Comparison of ENCODE assay signal across 10 mouse cellular contexts in genomic region chr1:38936780-38937179, GRCm38 (mm10). TPM values are rescaled to one million over a fixed set of nuclear protein-coding genes. Genes with fewer than 3 reads are reported as not detected.
A peak's percentile ranks its signal among the peaks of the same experiment; 100 is the strongest.
DNase-seq lines count a peak whose midpoint lies in the region; ATAC-seq lines count a peak whose summit lies in the region.
"Had no signal": no experiment of that assay in that cellular context is flagged by ENCODE, and none has a peak within 500 bp of the region (broad histone marks: within the 10 kb centered on the region; RNA-seq: fewer than 3 reads in every experiment).

No protein-coding gene starts in this region.

- no peak overlapping the region for H3K4me3 ChIP-seq in intestine, embryonic 14.5 days (ENCODE audit: low read depth, low read length)
- H3K4me3 ChIP-seq in intestine, embryonic 15.5 days (replicated peaks): no peak overlapping the region
- H3K4me3 ChIP-seq: megakaryocyte, embryonic 14.5 days had no signal

- H3K27ac ChIP-seq in intestine, embryonic 14.5 days (ENCODE audit: low read depth): no peak overlapping the region
- H3K27ac ChIP-seq in intestine, embryonic 15.5 days: no peak overlapping the region

- H3K4me1 ChIP-seq in intestine, embryonic 14.5 days (replicated peaks; ENCODE audit: control insufficient read depth, insufficient read depth, low read length): no peaks in the 10 kb centered on the region
- no peaks in the 10 kb centered on the region for H3K4me1 ChIP-seq in intestine, embryonic 15.5 days (replicated peaks)
- H3K4me1 ChIP-seq: megakaryocyte, embryonic 14.5 days had no signal

- no peaks in the 10 kb centered on the region for H3K27me3 ChIP-seq in intestine, embryonic 14.5 days (replicated peaks; ENCODE audit: control insufficient read depth, insufficient read depth, low read length)
- no peaks in the 10 kb centered on the region for H3K27me3 ChIP-seq in intestine, embryonic 15.5 days (replicated peaks)
- H3K27me3 ChIP-seq: megakaryocyte, embryonic 14.5 days had no signal

- no peak overlapping the region for H3K9ac ChIP-seq in intestine, embryonic 14.5 days (ENCODE audit: low read length)
- H3K9ac ChIP-seq in intestine, embryonic 15.5 days: no peak overlapping the region

- 22% methylated on average over 6 of the region's 6 CpGs for WGBS in intestine, embryonic 14.5 days
- WGBS in intestine, embryonic 15.5 days: 26% methylated on average over 6 of the region's 6 CpGs

- no peaks in the 10 kb centered on the region for H3K36me3 ChIP-seq in intestine, embryonic 14.5 days (ENCODE audit: control insufficient read depth, insufficient read depth, low read length)
- H3K36me3 ChIP-seq in intestine, embryonic 15.5 days: no peaks in the 10 kb centered on the region

- H3K4me2 ChIP-seq in intestine, embryonic 14.5 days (ENCODE audit: low read length): no peak overlapping the region
- no peak overlapping the region for H3K4me2 ChIP-seq in intestine, embryonic 15.5 days (replicated peaks)

- H3K9me3 ChIP-seq in intestine, embryonic 14.5 days (ENCODE audit: control insufficient read depth, low read length): no peaks in the 10 kb centered on the region
- H3K9me3 ChIP-seq in intestine, embryonic 15.5 days: no peaks in the 10 kb centered on the region
- H3K9me3 ChIP-seq: megakaryocyte, embryonic 14.5 days had no signal

- no peak for ATAC-seq in intestine, embryonic 14.5 days (replicated peaks; ENCODE audit: low FRiP score, low TSS enrichment, low read depth)
- ATAC-seq in intestine, embryonic 15.5 days: no peak
- peak; percentile 52 for ATAC-seq in granulocyte monocyte progenitor cell, adult 5-6 weeks (replicated peaks; ENCODE audit: poor library complexity, severe bottlenecking)
- ATAC-seq in neutrophil, adult 5-6 weeks (ENCODE audit: extremely low read depth, insufficient number of reproducible peaks, low FRiP score, poor library complexity, severe bottlenecking): peak; percentile 39; the same call in 1 of the 2 replicates

- peak; percentile 70 for DNase-seq in intestine, embryonic 14.5 days (ENCODE audit: low spot score)
- DNase-seq in 3T3-L1 (ENCODE audit: low read depth, low spot score) (peak; percentile 52), ES-CJ7 (ENCODE audit: low read depth, low spot score) (peak; percentile 91)
- DNase-seq in cerebellum, adult 11-12 months: peak; percentile 13
- no peak for DNase-seq in gastrocnemius, postnatal 25 days

RNA-seq across cellular contexts. Expression of gene Nms, which starts 2.2 kb away (rescaled TPM):
- not detected in 2 replicates for polyA plus RNA-seq in intestine, embryonic 14.5 days (2014; fragmentation: Nextera tagmentation; extraction: Ambion mirVana)
- not detected in 2 replicates for polyA plus RNA-seq in intestine, embryonic 15.5 days (2015; fragmentation: Nextera tagmentation; extraction: Ambion mirVana)
- not detected in 2 replicates for total RNA-seq in granulocyte monocyte progenitor cell, adult 5-6 weeks (2014; fragmentation: Nextera tagmentation)
- total RNA-seq in granulocyte monocyte progenitor cell, adult 5-6 weeks (2017): not detected in 2 replicates
- not detected in 2 replicates for total RNA-seq in neutrophil, adult 5-6 weeks (2017)
- total RNA-seq in gastrocnemius, postnatal 25 days (2021): not detected
- total RNA-seq: heart, adult 18-20 months had no signal

RNA-seq across cellular contexts. Expression of gene Chst10, which starts 38.8 kb away (rescaled TPM):
- 6.2 and 6.4 TPM in 2 replicates for polyA plus RNA-seq in intestine, embryonic 14.5 days (2014; fragmentation: Nextera tagmentation; extraction: Ambion mirVana)
- polyA plus RNA-seq in intestine, embryonic 15.5 days (2015; fragmentation: Nextera tagmentation; extraction: Ambion mirVana): 3.9 and 4.4 TPM in 2 replicates
- 0.30 TPM in 1 of 2 replicates, not detected in the other for total RNA-seq in granulocyte monocyte progenitor cell, adult 5-6 weeks (2014; fragmentation: Nextera tagmentation)
- total RNA-seq in granulocyte monocyte progenitor cell, adult 5-6 weeks (2017): 0.05 and 0.39 TPM in 2 replicates
- total RNA-seq in neutrophil, adult 5-6 weeks (2017): 7.2 and 8.6 TPM in 2 replicates
- under 1 TPM; 0.26 to 0.27 TPM for total RNA-seq in gastrocnemius, postnatal 25 days (2021)

RNA-seq across cellular contexts. Expression of gene Pdcl3, which starts 48.6 kb away (rescaled TPM):
- 140 and 160 TPM in 2 replicates for polyA plus RNA-seq in intestine, embryonic 14.5 days (2014; fragmentation: Nextera tagmentation; extraction: Ambion mirVana)
- polyA plus RNA-seq in intestine, embryonic 15.5 days (2015; fragmentation: Nextera tagmentation; extraction: Ambion mirVana): 160 and 175 TPM in 2 replicates
- 71.6 and 80.5 TPM in 2 replicates for total RNA-seq in granulocyte monocyte progenitor cell, adult 5-6 weeks (2014; fragmentation: Nextera tagmentation)
- 44.2 and 73.6 TPM in 2 replicates for total RNA-seq in granulocyte monocyte progenitor cell, adult 5-6 weeks (2017)
- total RNA-seq in neutrophil, adult 5-6 weeks (2017): 39.8 and 45.5 TPM in 2 replicates
- total RNA-seq in gastrocnemius, postnatal 25 days (2021): 10 to 100 TPM; 58.6 to 58.7 TPM

Comparison
In these comparisons a context has a peak if more than half of its experiments do, and no peak if none do; other contexts are left out.
1. ATAC-seq: peak in granulocyte monocyte progenitor cell, adult 5-6 weeks (single experiment) and neutrophil, adult 5-6 weeks (single experiment); none in intestine, embryonic 14.5 days (single experiment) and intestine, embryonic 15.5 days (single experiment).